Comparison of ENCODE assay signal across 9 mouse cellular contexts in genomic region chr19:57243191-57243590, GRCm38 (mm10).
DNase-seq lines count a peak whose midpoint lies in the region; ATAC-seq and TF ChIP-seq lines count a peak whose summit lies in the region.
"Had no signal": no experiment of that assay in that cellular context is flagged by ENCODE, and none has a peak within 500 bp of the region (broad histone marks: within the 10 kb centered on the region; RNA-seq: fewer than 3 reads in every experiment).

No protein-coding gene starts in this region.

- no peaks in the 10 kb centered on the region for H3K9me3 ChIP-seq in lung, postnatal 0 days (ENCODE audit: low read length)
- H3K9me3 ChIP-seq in embryonic facial prominence, embryonic 14.5 days (ENCODE audit: control insufficient read depth, low read length): no peaks in the 10 kb centered on the region
- H3K9me3 ChIP-seq: neural tube, embryonic 13.5 days had no signal

- no peak overlapping the region for H3K27ac ChIP-seq in lung, postnatal 0 days (ENCODE audit: low read length)
- no peak overlapping the region for H3K27ac ChIP-seq in embryonic facial prominence, embryonic 14.5 days (replicated peaks; ENCODE audit: low read depth, low read length)

- H3K36me3 ChIP-seq in lung, postnatal 0 days (ENCODE audit: insufficient read depth, low read length): no peaks in the 10 kb centered on the region
- no peaks in the 10 kb centered on the region for H3K36me3 ChIP-seq in embryonic facial prominence, embryonic 14.5 days (ENCODE audit: control insufficient read depth, insufficient read depth, low read length)
- H3K36me3 ChIP-seq: neural tube, embryonic 13.5 days had no signal

- no peaks in the 10 kb centered on the region for H3K27me3 ChIP-seq in lung, postnatal 0 days (replicated peaks; ENCODE audit: insufficient read depth, low read length)
- no peaks in the 10 kb centered on the region for H3K27me3 ChIP-seq in embryonic facial prominence, embryonic 14.5 days (replicated peaks; ENCODE audit: control insufficient read depth, insufficient read depth, low read length)
- H3K27me3 ChIP-seq: neural tube, embryonic 13.5 days had no signal

- no peak overlapping the region; the same call in 1 of the 2 replicates for H3K4me2 ChIP-seq in lung, postnatal 0 days (replicated peaks; ENCODE audit: low read depth, low read length)
- peak overlapping the region; percentile 30 for H3K4me2 ChIP-seq in embryonic facial prominence, embryonic 14.5 days (ENCODE audit: low read depth, low read length)
- H3K4me2 ChIP-seq: neural tube, embryonic 13.5 days had no signal

- no peak overlapping the region for H3K9ac ChIP-seq in lung, postnatal 0 days (replicated peaks; ENCODE audit: low read depth)
- H3K9ac ChIP-seq in embryonic facial prominence, embryonic 14.5 days (ENCODE audit: low read depth, low read length): no peak overlapping the region
- H3K9ac ChIP-seq: neural tube, embryonic 13.5 days had no signal

- H3K4me1 ChIP-seq in lung, postnatal 0 days (ENCODE audit: insufficient read depth, low read depth, low read length): peaks cover 22% of the 10 kb centered on the region; the same call in 1 of the 2 replicates
- H3K4me1 ChIP-seq in embryonic facial prominence, embryonic 14.5 days (ENCODE audit: control insufficient read depth, insufficient read depth, low read length): peaks cover 32% of the 10 kb centered on the region

- no peak overlapping the region for H3K4me3 ChIP-seq in lung, postnatal 0 days (ENCODE audit: low read depth, low read length)
- H3K4me3 ChIP-seq in embryonic facial prominence, embryonic 14.5 days (ENCODE audit: low read depth, low read length): no peak overlapping the region
- H3K4me3 ChIP-seq: neural tube, embryonic 13.5 days had no signal

- 70% methylated on average over 12 of the region's 12 CpGs for WGBS in lung, postnatal 0 days
- 74% methylated on average over 12 of the region's 12 CpGs for WGBS in embryonic facial prominence, embryonic 14.5 days

- no peak for TF ChIP-seq CTCF in lung, postnatal 0 days (IDR thresholded peaks at IDR 0.05)

- ATAC-seq in lung, postnatal 0 days: peak; percentile 12; the same call in 1 of the 2 replicates
- ATAC-seq in embryonic facial prominence, embryonic 14.5 days (ENCODE audit: low read depth): no peak

- TF ChIP-seq EP300 in lung, postnatal 0 days (IDR thresholded peaks at IDR 0.05): no peak

- peak; percentile 60 for DNase-seq in cerebellum, adult 9-11 months
- DNase-seq in cerebellum, adult 11-12 months: no peak
- DNase-seq in lung, postnatal 0 days (ENCODE audit: low spot score): peak; percentile 37
- DNase-seq in lung, postnatal 4 days: no peak
- no peak for DNase-seq in embryonic facial prominence, embryonic 14.5 days (ENCODE audit: low spot score)
- peak; percentile 7 for DNase-seq in naive thymus-derived CD4-positive, alpha-beta T cell, adult 2 months (ENCODE audit: low read depth)
- DNase-seq in left cerebral cortex, adult 8-10 months (ENCODE audit: low spot score in 2 of 2): no peak
- no peak for DNase-seq in liver

Comparison
In these comparisons a context has a peak if more than half of its experiments do, and no peak if none do; other contexts are left out.
1. DNase-seq: peak in cerebellum, adult 9-11 months (single experiment), lung, postnatal 0 days (single experiment) and naive thymus-derived CD4-positive, alpha-beta T cell, adult 2 months (single experiment); none in cerebellum, adult 11-12 months (single experiment), lung, postnatal 4 days (0 of 2), embryonic facial prominence, embryonic 14.5 days (single experiment), left cerebral cortex, adult 8-10 months (0 of 2) and liver (single experiment).